Mouse (Mus musculus): Measurements from ENCODE around the gene Slc19a1. TPM values are rescaled to one million over a fixed set of nuclear protein-coding genes. Genes with fewer than 3 reads are reported as not detected.

Gene Slc19a1
- polyA plus RNA-seq, 1 experiment from 2014 or later, result 24.5 TPM

DNA sequence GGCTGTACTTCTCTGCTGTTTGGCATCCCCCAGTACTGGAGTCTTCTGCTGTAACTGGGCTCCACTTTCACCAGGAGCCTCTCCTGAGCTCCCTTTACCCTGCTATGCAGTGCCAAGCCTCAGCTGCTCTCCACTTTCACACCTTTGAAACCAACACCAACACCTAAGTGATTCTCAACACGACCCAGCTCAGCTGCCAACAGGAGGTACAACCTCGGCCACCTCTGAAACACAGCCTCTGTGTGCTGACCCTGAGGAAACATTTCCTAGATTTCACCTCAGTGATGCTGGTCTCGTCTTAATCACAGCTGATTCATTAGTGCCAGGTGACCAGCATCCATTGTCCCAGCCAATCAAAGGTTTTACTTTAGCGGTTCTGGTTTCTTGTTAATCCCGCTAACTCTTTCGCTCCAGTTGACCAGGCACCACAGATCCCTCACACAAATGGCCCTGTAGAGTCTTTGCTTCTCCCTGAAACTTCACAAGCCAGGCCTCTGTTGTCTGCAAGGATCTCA lies 3.2 kb upstream of the Slc19a1 start:
- no peak overlapping the region for H3K4me2 ChIP-seq (replicated peaks; ENCODE audit: low read depth, low read length)
- no peaks in the 10 kb centered on the region for H3K36me3 ChIP-seq (ENCODE audit: control insufficient read depth, insufficient read depth, low read length)
- H3K27me3 ChIP-seq (ENCODE audit: control insufficient read depth, insufficient read depth, low read length), result 0 out of 2 replicates have a peak, but pooled peaks cover 2% of the 10 kb centered on the region
- H3K9ac ChIP-seq (ENCODE audit: low read depth, low read length), result no peak overlapping the region
- 80% methylated on average over 6 of the region's 6 CpGs for WGBS
- H3K4me3 ChIP-seq (ENCODE audit: low read depth, low read length), result no peak overlapping the region
- H3K4me1 ChIP-seq (replicated peaks; ENCODE audit: control insufficient read depth, insufficient read depth, low read length), result 0 out of 2 replicates have a peak, but pooled peaks cover 1% of the 10 kb centered on the region
- no peaks in the 10 kb centered on the region for H3K9me3 ChIP-seq (ENCODE audit: control insufficient read depth, low read length)
- ATAC-seq (ENCODE audit: low FRiP score), result no peak
- no peak for DNase-seq (ENCODE audit: low spot score)
- no peak overlapping the region for H3K27ac ChIP-seq (ENCODE audit: low read depth, low read length)

DNA sequence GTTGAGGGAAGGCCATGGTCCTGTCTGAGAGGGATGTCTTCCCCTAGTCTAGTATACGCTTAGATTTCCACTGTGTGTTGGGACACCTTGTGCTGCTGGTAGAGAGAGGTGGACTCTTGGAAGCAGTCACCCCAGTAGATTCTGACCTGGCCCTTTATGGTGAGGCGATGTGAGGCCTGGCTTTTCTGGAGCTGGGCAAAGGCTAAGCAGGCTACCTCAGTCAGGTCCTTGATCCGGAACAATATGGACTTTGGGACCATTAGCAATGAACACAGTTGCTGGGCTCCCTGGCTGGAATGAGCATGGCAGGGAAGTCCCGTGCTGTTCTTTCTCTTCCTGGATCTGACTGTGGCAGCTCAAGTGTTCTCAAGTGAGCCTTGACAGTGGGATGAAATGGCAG lies 2.3 kb upstream of the Slc19a1 start:
- Histone ChIP-seq H3K4me3 (ENCODE audit: low read depth, low read length) (no peak overlapping the region), H3K27me3 (ENCODE audit: control insufficient read depth, insufficient read depth, low read length) (0 out of 2 replicates have a peak, but pooled peaks cover 2% of the 10 kb centered on the region), H3K4me2 (replicated peaks; ENCODE audit: low read depth, low read length) (no peak overlapping the region), H3K36me3 (ENCODE audit: control insufficient read depth, insufficient read depth, low read length) (no peaks in the 10 kb centered on the region), H3K9me3 (ENCODE audit: control insufficient read depth, low read length) (no peaks in the 10 kb centered on the region), H3K27ac (ENCODE audit: low read depth, low read length) (no peak overlapping the region), H3K9ac (ENCODE audit: low read depth, low read length) (no peak overlapping the region), H3K4me1 (replicated peaks; ENCODE audit: control insufficient read depth, insufficient read depth, low read length) (0 out of 2 replicates have a peak, but pooled peaks cover 5% of the 10 kb centered on the region)
- WGBS, result 92% methylated on average over 4 of the region's 4 CpGs
- no peak for ATAC-seq (ENCODE audit: low FRiP score)
- no peak for DNase-seq (ENCODE audit: low spot score)

DNA sequence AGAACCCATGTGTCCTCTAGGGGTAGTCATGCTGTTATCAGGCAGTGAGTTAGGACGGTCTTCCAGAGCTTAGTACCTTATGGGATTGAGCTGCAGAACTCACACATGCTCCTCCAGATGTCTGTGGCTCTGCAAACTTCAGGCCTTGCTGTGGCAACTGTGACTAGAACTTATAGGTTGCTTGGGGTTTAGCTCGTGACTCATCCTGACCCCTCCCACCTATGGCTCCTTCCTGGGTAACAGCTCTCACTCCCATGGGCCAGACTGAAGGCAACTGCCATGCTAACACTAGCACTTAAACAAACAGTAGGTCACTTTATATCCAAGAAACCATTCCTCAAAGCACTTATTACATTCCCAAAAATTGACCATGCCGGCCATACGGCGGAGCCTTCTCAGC lies 1.4 kb upstream of the Slc19a1 start:
- Histone ChIP-seq H3K9me3 (ENCODE audit: control insufficient read depth, low read length) (no peaks in the 10 kb centered on the region), H3K36me3 (ENCODE audit: control insufficient read depth, insufficient read depth, low read length) (no peaks in the 10 kb centered on the region), H3K27ac (ENCODE audit: low read depth, low read length) (no peak overlapping the region), H3K9ac (ENCODE audit: low read depth, low read length) (no peak overlapping the region), H3K4me3 (ENCODE audit: low read depth, low read length) (no peak overlapping the region), H3K4me2 (replicated peaks; ENCODE audit: low read depth, low read length) (no peak overlapping the region), H3K27me3 (ENCODE audit: control insufficient read depth, insufficient read depth, low read length) (0 out of 2 replicates have a peak, but pooled peaks cover 2% of the 10 kb centered on the region), H3K4me1 (replicated peaks; ENCODE audit: control insufficient read depth, insufficient read depth, low read length) (0 out of 2 replicates have a peak, but pooled peaks cover 5% of the 10 kb centered on the region)
- WGBS, result 91% methylated on average over 5 of the region's 5 CpGs
- DNase-seq (ENCODE audit: low spot score) (no peak), ATAC-seq (ENCODE audit: low FRiP score) (no peak)

DNA sequence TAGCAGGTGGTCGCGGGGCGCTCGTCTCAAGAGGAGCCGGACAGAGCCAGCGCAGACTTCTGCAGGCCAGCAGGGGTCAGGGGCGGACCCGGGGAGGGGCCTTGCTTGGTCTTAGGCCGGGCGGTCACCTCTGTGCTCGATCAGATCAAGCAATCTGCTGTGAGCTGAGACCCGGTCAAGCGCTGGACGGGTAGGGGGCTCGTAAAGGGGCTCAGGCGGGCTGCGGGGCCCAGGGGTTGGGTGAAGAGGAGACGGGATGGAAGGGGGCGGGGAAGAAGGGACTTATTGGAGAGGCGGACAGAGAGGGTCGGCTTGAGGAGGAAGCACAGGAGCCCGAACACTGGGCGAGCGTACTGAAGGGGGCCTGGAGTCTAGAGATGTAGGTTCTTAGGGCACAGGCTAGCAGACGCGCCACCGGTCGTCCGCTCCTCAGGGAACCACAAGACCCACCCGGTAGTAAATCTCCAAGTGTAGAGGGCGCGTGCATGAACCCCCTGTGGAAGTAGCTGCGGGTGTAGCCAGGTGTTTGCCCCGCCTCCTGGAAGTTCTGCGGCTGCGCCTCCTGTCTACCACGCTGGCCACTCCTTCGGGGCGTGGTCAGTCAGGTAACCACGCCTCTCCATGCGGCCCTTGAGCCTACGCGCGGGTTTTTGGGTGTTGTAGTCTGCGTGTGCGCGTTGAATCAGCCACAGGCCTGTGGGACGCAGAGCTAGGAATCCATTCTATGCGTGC lies 716 bp downstream of the Slc19a1 start:
- peak overlapping the region; percentile 61 for H3K4me3 ChIP-seq (ENCODE audit: low read depth, low read length)
- peak overlapping the region; percentile 88 for H3K4me2 ChIP-seq (replicated peaks; ENCODE audit: low read depth, low read length)
- 0 out of 2 replicates have a peak, but pooled peaks cover 5% of the 10 kb centered on the region for H3K4me1 ChIP-seq (replicated peaks; ENCODE audit: control insufficient read depth, insufficient read depth, low read length)
- H3K9ac ChIP-seq (ENCODE audit: low read depth, low read length), result peak overlapping the region; percentile 74
- ATAC-seq (ENCODE audit: low FRiP score), result peak; percentile 92
- 0 out of 2 replicates have a peak, but pooled peaks cover 2% of the 10 kb centered on the region for H3K27me3 ChIP-seq (ENCODE audit: control insufficient read depth, insufficient read depth, low read length)
- H3K36me3 ChIP-seq (ENCODE audit: control insufficient read depth, insufficient read depth, low read length), result no peaks in the 10 kb centered on the region
- WGBS, result under 1% methylated on average over 49 of the region's 49 CpGs
- H3K27ac ChIP-seq (ENCODE audit: low read depth, low read length), result no peak overlapping the region
- H3K9me3 ChIP-seq (ENCODE audit: control insufficient read depth, low read length), result no peaks in the 10 kb centered on the region
- DNase-seq (ENCODE audit: low spot score), result peak; percentile 98

DNA sequence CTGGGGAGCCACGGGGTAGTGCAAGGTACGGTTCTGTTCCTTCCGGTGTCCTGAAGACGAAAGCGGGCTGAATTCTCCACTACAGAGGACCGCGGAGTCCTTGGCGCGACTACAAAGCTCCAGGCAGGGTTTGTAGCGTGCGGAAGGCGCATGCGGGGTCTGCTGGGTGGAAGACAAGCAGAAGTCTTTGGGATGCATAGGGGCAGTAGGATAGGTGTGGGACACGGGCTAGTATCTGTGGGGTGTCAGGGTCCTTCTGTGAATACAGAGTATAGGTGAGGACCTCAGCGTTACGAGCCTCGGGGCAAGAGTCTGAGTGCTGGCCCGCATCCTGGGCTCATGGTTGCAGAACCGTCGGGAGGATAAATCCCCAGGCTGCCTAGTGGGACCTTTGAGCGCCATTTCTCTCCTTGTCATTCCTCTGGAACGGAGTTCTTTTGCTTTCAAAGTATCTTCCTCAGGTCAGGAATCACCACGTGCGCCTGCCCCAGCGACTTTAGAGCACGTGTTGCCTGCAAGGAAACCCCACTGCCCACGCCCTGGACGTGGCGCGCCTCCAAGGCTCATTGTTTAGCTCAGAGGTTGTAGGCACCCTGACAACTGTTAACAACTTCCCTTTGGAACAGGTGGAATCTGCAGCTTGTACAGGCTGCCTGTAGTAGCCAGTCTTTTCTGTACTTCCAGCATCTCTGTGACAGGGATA lies 1.4 kb downstream of the Slc19a1 start:
- WGBS, result 2% methylated on average over 30 of the region's 30 CpGs
- Histone ChIP-seq H3K4me2 (replicated peaks; ENCODE audit: low read depth, low read length) (peak overlapping the region; percentile 88), H3K4me3 (ENCODE audit: low read depth, low read length) (peak overlapping the region; percentile 61), H3K27ac (ENCODE audit: low read depth, low read length) (no peak overlapping the region), H3K9ac (ENCODE audit: low read depth, low read length) (peak overlapping the region; percentile 74), H3K9me3 (ENCODE audit: control insufficient read depth, low read length) (no peaks in the 10 kb centered on the region), H3K36me3 (ENCODE audit: control insufficient read depth, insufficient read depth, low read length) (no peaks in the 10 kb centered on the region), H3K27me3 (ENCODE audit: control insufficient read depth, insufficient read depth, low read length) (0 out of 2 replicates have a peak, but pooled peaks cover 2% of the 10 kb centered on the region), H3K4me1 (replicated peaks; ENCODE audit: control insufficient read depth, insufficient read depth, low read length) (0 out of 2 replicates have a peak, but pooled peaks cover 5% of the 10 kb centered on the region)
- peak; percentile 83 for ATAC-seq (ENCODE audit: low FRiP score)
- DNase-seq (ENCODE audit: low spot score), result peak; percentile 51

DNA sequence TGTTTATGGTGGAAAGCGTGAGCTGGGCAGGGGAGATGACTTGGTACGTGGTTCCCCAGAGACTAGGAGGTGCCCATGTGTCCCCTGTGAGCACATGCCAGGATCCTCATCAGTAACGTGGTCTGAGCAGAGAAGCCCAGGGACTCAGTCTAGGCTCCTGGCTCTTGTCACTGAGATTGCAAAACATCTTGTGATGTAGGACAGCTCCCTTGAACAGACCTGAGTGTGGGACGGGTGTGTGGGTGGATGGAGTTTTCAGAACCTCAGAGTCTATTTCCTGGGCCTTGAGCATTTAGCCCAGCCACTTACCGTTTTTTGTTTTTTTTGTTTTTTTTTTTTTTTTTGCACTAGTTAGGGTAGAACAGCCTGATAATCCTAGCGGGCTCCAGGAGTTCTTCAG lies 3.4 kb downstream of the Slc19a1 start:
- Histone ChIP-seq H3K27ac (ENCODE audit: low read depth, low read length) (no peak overlapping the region), H3K9me3 (ENCODE audit: control insufficient read depth, low read length) (no peaks in the 10 kb centered on the region), H3K9ac (ENCODE audit: low read depth, low read length) (no peak overlapping the region), H3K27me3 (ENCODE audit: control insufficient read depth, insufficient read depth, low read length) (0 out of 2 replicates have a peak, but pooled peaks cover 2% of the 10 kb centered on the region), H3K36me3 (ENCODE audit: control insufficient read depth, insufficient read depth, low read length) (no peaks in the 10 kb centered on the region), H3K4me2 (replicated peaks; ENCODE audit: low read depth, low read length) (no peak overlapping the region), H3K4me3 (ENCODE audit: low read depth, low read length) (no peak overlapping the region), H3K4me1 (replicated peaks; ENCODE audit: control insufficient read depth, insufficient read depth, low read length) (0 out of 2 replicates have a peak, but pooled peaks cover 5% of the 10 kb centered on the region)
- no peak for ATAC-seq (ENCODE audit: low FRiP score)
- 81% methylated on average over 6 of the region's 6 CpGs for WGBS
- no peak for DNase-seq (ENCODE audit: low spot score)

DNA sequence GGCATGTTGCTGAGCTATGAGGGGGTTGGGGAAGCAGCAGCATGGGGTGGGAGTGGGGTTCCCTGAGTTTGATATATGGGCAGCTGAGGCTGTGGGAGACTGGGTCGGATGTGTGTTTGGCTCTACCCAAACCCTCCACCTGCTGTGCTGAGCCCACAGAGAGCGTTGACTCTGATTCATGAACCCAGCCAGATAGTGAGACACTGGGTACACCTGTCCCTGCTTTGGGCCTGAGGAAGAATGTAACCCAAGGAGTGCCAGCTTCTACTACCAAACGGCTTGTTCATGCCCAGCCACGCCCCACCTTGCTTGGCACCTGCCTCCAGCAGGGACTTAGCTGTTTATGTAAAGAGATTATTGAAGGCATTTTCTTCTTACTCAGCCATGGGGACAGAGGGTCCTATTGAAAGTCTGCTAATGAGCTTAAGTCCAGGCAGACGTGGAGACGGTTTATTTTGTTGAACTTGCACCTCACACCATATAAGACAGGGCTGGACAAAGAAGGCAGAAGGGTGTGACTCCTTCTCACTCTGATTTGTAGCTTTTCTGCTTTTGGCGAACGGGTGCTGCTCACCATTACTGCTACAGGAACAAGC lies 6.6 kb downstream of the Slc19a1 start:
- DNase-seq (ENCODE audit: low spot score) (no peak), ATAC-seq (ENCODE audit: low FRiP score) (no peak)
- WGBS, result 93% methylated on average over 8 of the region's 8 CpGs
- no peak overlapping the region for H3K27ac ChIP-seq (ENCODE audit: low read depth, low read length)
- no peaks in the 10 kb centered on the region for H3K9me3 ChIP-seq (ENCODE audit: control insufficient read depth, low read length)
- H3K4me2 ChIP-seq (replicated peaks; ENCODE audit: low read depth, low read length), result no peak overlapping the region
- 0 out of 2 replicates have a peak, but pooled peaks cover 5% of the 10 kb centered on the region for H3K4me1 ChIP-seq (replicated peaks; ENCODE audit: control insufficient read depth, insufficient read depth, low read length)
- H3K9ac ChIP-seq (ENCODE audit: low read depth, low read length), result no peak overlapping the region
- H3K27me3 ChIP-seq (ENCODE audit: control insufficient read depth, insufficient read depth, low read length), result no peaks in the 10 kb centered on the region
- peaks cover 7% of the 10 kb centered on the region for H3K36me3 ChIP-seq (ENCODE audit: control insufficient read depth, insufficient read depth, low read length)
- no peak overlapping the region for H3K4me3 ChIP-seq (ENCODE audit: low read depth, low read length)

DNA sequence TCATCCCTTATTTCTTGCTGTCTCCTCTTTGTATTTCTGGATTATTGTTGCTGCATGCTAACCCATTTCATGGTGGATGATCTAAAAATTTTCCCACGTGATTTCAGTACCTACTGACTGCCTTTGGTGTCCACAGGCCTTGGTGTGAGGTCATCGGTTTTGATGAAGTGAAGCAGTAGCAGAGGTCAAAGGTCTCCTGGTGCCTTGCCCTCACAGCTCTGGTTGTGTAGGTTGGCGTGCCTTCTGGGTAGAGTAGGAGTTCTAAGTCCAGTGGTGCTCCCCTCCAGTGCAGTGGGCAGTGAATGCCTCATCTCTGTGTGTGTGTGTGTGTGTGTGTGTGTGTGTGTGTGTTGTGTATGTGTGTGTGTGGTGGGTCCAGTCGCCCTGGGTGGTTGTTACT lies 16.2 kb downstream of the Slc19a1 start:
- 79% methylated on average over 4 of the region's 4 CpGs for WGBS
- no peak for DNase-seq (ENCODE audit: low spot score)
- peaks cover 6% of the 10 kb centered on the region; the same call in 1 of the 2 replicates for H3K36me3 ChIP-seq (ENCODE audit: control insufficient read depth, insufficient read depth, low read length)

More for the DNA sequence above, 16.2 kb downstream of the Slc19a1 start:
- no peaks in the 10 kb centered on the region for H3K27me3 ChIP-seq (ENCODE audit: control insufficient read depth, insufficient read depth, low read length)
- H3K27ac ChIP-seq (ENCODE audit: low read depth, low read length), result no peak overlapping the region
- H3K9me3 ChIP-seq (ENCODE audit: control insufficient read depth, low read length), result no peaks in the 10 kb centered on the region
- no peaks in the 10 kb centered on the region for H3K4me1 ChIP-seq (replicated peaks; ENCODE audit: control insufficient read depth, insufficient read depth, low read length)
- no peak overlapping the region for H3K4me2 ChIP-seq (replicated peaks; ENCODE audit: low read depth, low read length)
- ATAC-seq (ENCODE audit: low FRiP score), result no peak
- H3K9ac ChIP-seq (ENCODE audit: low read depth, low read length), result no peak overlapping the region
- H3K4me3 ChIP-seq (ENCODE audit: low read depth, low read length), result no peak overlapping the region
